ENCODE assay signal across 8 mouse cellular contexts in genomic region chr11:114829499-114830432, GRCm38 (mm10). TPM values are rescaled to one million over a fixed set of nuclear protein-coding genes. Genes with fewer than 3 reads are reported as not detected.
DNase-seq lines count a peak whose midpoint lies in the region; ATAC-seq and TF ChIP-seq lines count a peak whose summit lies in the region.

No protein-coding gene starts in this region.

- peak; percentile 81 for DNase-seq in ES-E14 (ENCODE audit: low read depth, low spot score)
- peak; percentile 95 for DNase-seq in cerebellum, adult 9-10 months
- DNase-seq in gastrocnemius, adult 2 months: peak; percentile 87
- no peak for DNase-seq in hindbrain, embryonic 14.5 days (ENCODE audit: low spot score)
- DNase-seq in liver, embryonic 11.5 days (ENCODE audit: low spot score): no peak
- DNase-seq in midbrain, postnatal 0 days (ENCODE audit: low spot score): no peak
- no peak for DNase-seq in frontal cortex, postnatal 36 days (ENCODE audit: low spot score in 2 of 2)

- ATAC-seq in hindbrain, embryonic 14.5 days (ENCODE audit: low FRiP score): no peak
- ATAC-seq in liver, embryonic 11.5 days (replicated peaks; ENCODE audit: low FRiP score): peak; percentile 72
- ATAC-seq in midbrain, postnatal 0 days (ENCODE audit: low FRiP score): no peak
- no peak for ATAC-seq in CD4-positive, CD25-positive, alpha-beta regulatory T cell, adult 4 months

- peak overlapping the region; percentile 45 for H3K4me2 ChIP-seq in hindbrain, embryonic 14.5 days (replicated peaks)
- H3K4me2 ChIP-seq in liver, embryonic 11.5 days: peak overlapping the region; percentile 74
- H3K4me2 ChIP-seq in midbrain, postnatal 0 days (ENCODE audit: low read depth, low read length, poor library complexity, severe bottlenecking): peak overlapping the region; percentile 32

- peak overlapping the region; percentile 58 to 59 for H3K4me3 ChIP-seq in ES-E14 (ENCODE audit: insufficient read depth in 1 of 2, low read depth in 1 of 2, low read length in 2 of 2, poor library complexity in 1 of 2, severe bottlenecking in 1 of 2)
- peak overlapping the region; percentile 64 for H3K4me3 ChIP-seq in gastrocnemius, adult 2 months
- H3K4me3 ChIP-seq in hindbrain, embryonic 14.5 days (replicated peaks; ENCODE audit: low read length): peak overlapping the region; percentile 6; the same call in 1 of the 2 replicates
- peak overlapping the region; percentile 35 for H3K4me3 ChIP-seq in liver, embryonic 11.5 days (ENCODE audit: low read depth, low read length)
- no peak overlapping the region for H3K4me3 ChIP-seq in midbrain, postnatal 0 days (ENCODE audit: low read depth, low read length)

- no peaks in the 10 kb centered on the region for H3K9me3 ChIP-seq in ES-E14 (ENCODE audit: control insufficient read depth, insufficient read depth, low read depth, low read length)
- H3K9me3 ChIP-seq in hindbrain, embryonic 14.5 days (ENCODE audit: control insufficient read depth, low read length): no peaks in the 10 kb centered on the region
- H3K9me3 ChIP-seq in liver, embryonic 11.5 days (ENCODE audit: control insufficient read depth, low read length): no peaks in the 10 kb centered on the region
- no peaks in the 10 kb centered on the region for H3K9me3 ChIP-seq in midbrain, postnatal 0 days (ENCODE audit: low read length)

- intact Hi-C loops in gastrocnemius, adult 2 months (cut with DNase I): no loop called here

- H3K27me3 ChIP-seq in hindbrain, embryonic 14.5 days (ENCODE audit: control insufficient read depth, insufficient read depth, low read length): no peaks in the 10 kb centered on the region
- no peaks in the 10 kb centered on the region for H3K27me3 ChIP-seq in liver, embryonic 11.5 days (replicated peaks; ENCODE audit: control insufficient read depth, insufficient read depth, low read length)
- H3K27me3 ChIP-seq in midbrain, postnatal 0 days (ENCODE audit: insufficient read depth, low read length): no peaks in the 10 kb centered on the region

- peak overlapping the region; percentile 56; the same call in 1 of the 2 replicates for H3K9ac ChIP-seq in ES-E14 (ENCODE audit: insufficient read depth, low read depth, low read length, poor library complexity, severe bottlenecking)
- peak overlapping the region; percentile 43 for H3K9ac ChIP-seq in hindbrain, embryonic 14.5 days
- peak overlapping the region; percentile 47 for H3K9ac ChIP-seq in liver, embryonic 11.5 days (ENCODE audit: low read depth, low read length)
- H3K9ac ChIP-seq in midbrain, postnatal 0 days (replicated peaks; ENCODE audit: low read length, poor library complexity, severe bottlenecking): no peak overlapping the region

- no peak for TF ChIP-seq CTCF in gastrocnemius, adult 2 months (IDR thresholded peaks at IDR 0.05)
- TF ChIP-seq CTCF in midbrain, postnatal 0 days (IDR thresholded peaks at IDR 0.05): no peak

- peak overlapping the region; percentile 47 for H3K27ac ChIP-seq in ES-E14 (ENCODE audit: insufficient read depth, low read depth, low read length, poor library complexity, severe bottlenecking)
- peak overlapping the region; percentile 94 for H3K27ac ChIP-seq in gastrocnemius, adult 2 months
- H3K27ac ChIP-seq in hindbrain, embryonic 14.5 days: no peak overlapping the region
- peak overlapping the region; percentile 76 for H3K27ac ChIP-seq in liver, embryonic 11.5 days (ENCODE audit: low read depth, low read length)
- H3K27ac ChIP-seq in midbrain, postnatal 0 days (ENCODE audit: low read depth, low read length): no peak overlapping the region

- peaks cover 3 to 4% of the 10 kb centered on the region in 2 experiments; a peak in 2 of 4 replicates for H3K4me1 ChIP-seq in ES-E14 (ENCODE audit: control insufficient read depth in 2 of 2, insufficient read depth in 2 of 2, low read length in 2 of 2, poor library complexity in 1 of 2)
- H3K4me1 ChIP-seq in hindbrain, embryonic 14.5 days (replicated peaks; ENCODE audit: control insufficient read depth, insufficient read depth, low read length): peaks cover 11% of the 10 kb centered on the region
- peaks cover 40% of the 10 kb centered on the region for H3K4me1 ChIP-seq in liver, embryonic 11.5 days (replicated peaks; ENCODE audit: control insufficient read depth, insufficient read depth, low read length)
- H3K4me1 ChIP-seq in midbrain, postnatal 0 days (ENCODE audit: insufficient read depth, low read length): peaks cover 9% of the 10 kb centered on the region

- H3K36me3 ChIP-seq in ES-E14 (ENCODE audit: control insufficient read depth, insufficient read depth, low read length, poor library complexity, severe bottlenecking): no peaks in the 10 kb centered on the region
- H3K36me3 ChIP-seq in hindbrain, embryonic 14.5 days (replicated peaks; ENCODE audit: control insufficient read depth, insufficient read depth): no peaks in the 10 kb centered on the region
- no peaks in the 10 kb centered on the region for H3K36me3 ChIP-seq in liver, embryonic 11.5 days (ENCODE audit: control insufficient read depth, insufficient read depth, low read length)
- no peaks in the 10 kb centered on the region for H3K36me3 ChIP-seq in midbrain, postnatal 0 days (ENCODE audit: insufficient read depth, low read length)

- in situ Hi-C loops in ES-E14 (cut with MboI; ENCODE audit: low sequenced_read_pairs in 2 of 2, unreplicated experiment in 2 of 2): no loop called here

- WGBS in hindbrain, embryonic 14.5 days: 6% methylated on average over 24 of the region's 24 CpGs
- 14% methylated on average over 24 of the region's 24 CpGs for WGBS in liver, embryonic 11.5 days
- WGBS in midbrain, postnatal 0 days: 13% methylated on average over 24 of the region's 24 CpGs

TF ChIP-seq in ES-E14, 5 proteins besides CTCF, POLR2A, EP300 and RAD21:
- TF ChIP-seq HCFC1 (IDR thresholded peaks at IDR 0.05; ENCODE audit: borderline replicate concordance, insufficient read depth, low read length) (no peak), ZNF384 (IDR thresholded peaks at IDR 0.05; ENCODE audit: low read depth, low read length) (no peak), ZC3H11A (IDR thresholded peaks at IDR 0.05; ENCODE audit: borderline replicate concordance, low read depth, low read length) (no peak), MAFK (IDR thresholded peaks at IDR 0.05; ENCODE audit: insufficient read depth, low read depth, low read length) (no peak), CHD2 (IDR thresholded peaks at IDR 0.05; ENCODE audit: low read depth, low read length) (no peak)

RNA-seq across cellular contexts. Expression of gene Gprc5c, which starts 21.2 kb away (rescaled TPM):
- 35.9 and 36.5 TPM in 2 replicates for total RNA-seq in ES-E14 (2012; rRNA removed)
- total RNA-seq in gastrocnemius, adult 2 months (2021): 10 to 100 TPM; 45.4 to 82.1 TPM
- 8.5 and 9.9 TPM in 2 replicates for polyA plus RNA-seq in hindbrain, embryonic 14.5 days (2014; fragmentation: Nextera tagmentation; extraction: Ambion mirVana)
- polyA plus RNA-seq in liver, embryonic 11.5 days (2014; fragmentation: Nextera tagmentation; extraction: Ambion mirVana): 20.2 and 21.6 TPM in 2 replicates
- total RNA-seq in midbrain, postnatal 0 days (2014; rRNA removed): 7.5 and 12.8 TPM in 2 replicates
- 5.7 and 5.8 TPM in 2 replicates for polyA plus RNA-seq in midbrain, postnatal 0 days (2015; fragmentation: Nextera tagmentation; extraction: Ambion mirVana)
- polyA plus RNA-seq in CD4-positive, CD25-positive, alpha-beta regulatory T cell, adult 4 months (2017; shearing (Covaris generic)): not detected

RNA-seq across cellular contexts. Expression of gene Gpr142, which starts 31.0 kb away (rescaled TPM):
- total RNA-seq in ES-E14 (2012; rRNA removed): 0.27 TPM in 1 of 2 replicates, not detected in the other
- total RNA-seq in gastrocnemius, adult 2 months (2021): not detected
- not detected in 2 replicates for polyA plus RNA-seq in hindbrain, embryonic 14.5 days (2014; fragmentation: Nextera tagmentation; extraction: Ambion mirVana)
- polyA plus RNA-seq in liver, embryonic 11.5 days (2014; fragmentation: Nextera tagmentation; extraction: Ambion mirVana): not detected in 2 replicates
- total RNA-seq in midbrain, postnatal 0 days (2014; rRNA removed): not detected in 2 replicates
- not detected in 2 replicates for polyA plus RNA-seq in midbrain, postnatal 0 days (2015; fragmentation: Nextera tagmentation; extraction: Ambion mirVana)
- polyA plus RNA-seq in CD4-positive, CD25-positive, alpha-beta regulatory T cell, adult 4 months (2017; shearing (Covaris generic)): not detected

RNA-seq across cellular contexts. Expression of gene Btbd17, which starts 34.0 kb away (rescaled TPM):
- total RNA-seq in ES-E14 (2012; rRNA removed): 1.6 and 1.7 TPM in 2 replicates
- not detected for total RNA-seq in gastrocnemius, adult 2 months (2021)
- 20.0 and 22.1 TPM in 2 replicates for polyA plus RNA-seq in hindbrain, embryonic 14.5 days (2014; fragmentation: Nextera tagmentation; extraction: Ambion mirVana)
- polyA plus RNA-seq in liver, embryonic 11.5 days (2014; fragmentation: Nextera tagmentation; extraction: Ambion mirVana): 0.10 and 0.43 TPM in 2 replicates
- 46.9 and 68.2 TPM in 2 replicates for total RNA-seq in midbrain, postnatal 0 days (2014; rRNA removed)
- polyA plus RNA-seq in midbrain, postnatal 0 days (2015; fragmentation: Nextera tagmentation; extraction: Ambion mirVana): 27.1 and 28.0 TPM in 2 replicates
- polyA plus RNA-seq in CD4-positive, CD25-positive, alpha-beta regulatory T cell, adult 4 months (2017; shearing (Covaris generic)): not detected

Comparison
In these comparisons a context has a peak if more than half of its experiments do, and no peak if none do; other contexts are left out.
1. DNase-seq: peak in ES-E14 (single experiment), cerebellum, adult 9-10 months (single experiment) and gastrocnemius, adult 2 months (single experiment); none in hindbrain, embryonic 14.5 days (single experiment), liver, embryonic 11.5 days (single experiment), midbrain, postnatal 0 days (single experiment) and frontal cortex, postnatal 36 days (0 of 2).
2. H3K27ac ChIP-seq: peak in ES-E14 (single experiment), gastrocnemius, adult 2 months (single experiment) and liver, embryonic 11.5 days (single experiment); none in hindbrain, embryonic 14.5 days (single experiment) and midbrain, postnatal 0 days (single experiment).
3. RNA of gene Btbd17, which starts 34.0 kb away (polyA plus RNA-seq): 27.1 to 28.0 TPM in midbrain, postnatal 0 days and 20.0 to 22.1 TPM in hindbrain, embryonic 14.5 days; 0.10 to 0.43 TPM in liver, embryonic 11.5 days and not detected in CD4-positive, CD25-positive, alpha-beta regulatory T cell, adult 4 months; every median in the first group is over 10 times any median in the second.
4. Peak in every context shown above with its lines, with median percentiles within 50 percentile points of each other: H3K4me2 ChIP-seq.